Mouse (Mus musculus) hindbrain, postnatal 0 days (tissue): Measurements from ENCODE around the gene Icos. TPM values are rescaled to one million over a fixed set of nuclear protein-coding genes. Genes with fewer than 3 reads are reported as not detected.

Source experiments
- ATAC-seq: fragments of 200-750 bp; cut with Nextera tagmentation; 2 replicates; pipeline ENCODE4 v1.8.0; 2017; ENCODE audit warnings: mild to moderate bottlenecking, moderate TSS enrichment, moderate library complexity
- DNase-seq: peaks from one replicate; pipeline ENCODE4 v3.0.0-alpha.2; 2015; ENCODE audit warnings: low spot score
- H3K27ac ChIP-seq: fragments of 300-500 bp; sonication (generic); 2 replicates; pipeline ENCODE4 v1.5.1; 2014; ENCODE audit warnings: mild to moderate bottlenecking
- H3K27me3 ChIP-seq: fragments of 300-500 bp; sonication (generic); 2 replicates; pipeline ENCODE4 v1.6.1; 2014; ENCODE audit warnings: low read length, mixed read lengths; ENCODE audit not compliant: insufficient read depth
- H3K36me3 ChIP-seq: fragments of 300-500 bp; sonication (generic); 2 replicates; pipeline ENCODE4 v1.6.1; 2014; ENCODE audit warnings: low read length, mixed read lengths; ENCODE audit not compliant: insufficient read depth
- H3K4me1 ChIP-seq: fragments of 300-500 bp; sonication (generic); 2 replicates; pipeline ENCODE4 v1.6.1; 2014; ENCODE audit warnings: antibody characterized with exemption, low read length, mixed read lengths; ENCODE audit not compliant: insufficient read depth
- H3K4me2 ChIP-seq: fragments of 300-500 bp; sonication (generic); 2 replicates; pipeline ENCODE4 v1.6.1; 2014; ENCODE audit warnings: low read depth, mild to moderate bottlenecking, low read length, moderate library complexity, mixed read lengths
- H3K4me3 ChIP-seq: fragments of 300-500 bp; sonication (generic); 2 replicates; pipeline ENCODE4 v1.5.1; 2014; ENCODE audit warnings: low read length
- H3K9ac ChIP-seq: fragments of 300-500 bp; sonication (generic); replicated peaks from 2 replicates; pipeline ENCODE4 v1.6.1; 2014; ENCODE audit warnings: mild to moderate bottlenecking, low read length, moderate library complexity, mixed read lengths
- H3K9me3 ChIP-seq: fragments of 300-500 bp; sonication (generic); 2 replicates; pipeline ENCODE4 v1.6.1; 2016; ENCODE audit warnings: low read length, mixed read lengths
- CTCF ChIP-seq: IDR thresholded peaks from 2 replicates; pipeline ENCODE4 v1.5.1; 2016; ENCODE audit warnings: antibody characterized with exemption, control low read depth, low read depth
- WGBS: fragments of 180-500 bp; shearing (Covaris S2); extraction: QIAGEN DNeasy Blood & Tissue Kit; methylation state at CpG from one replicate; pipeline ENCODE4 v1.1.7; 2014; 5-methylcytosine and 5-hydroxymethylcytosine counted together
- polyA plus RNA-seq: library from polyadenylated mRNA; unstranded; fragments of >200 nt; fragmentation: Nextera tagmentation; extraction: Ambion mirVana; gene quantifications from 2 replicates; pipeline ENCODE4 v1.2.1, GENCODE M21; 2015
- total RNA-seq: library from RNA; depleted of rRNA; stranded (reverse); fragments of >200 nt; gene quantifications from 2 replicates; pipeline ENCODE4 v1.2.3, GENCODE M21; 2014; rRNA removed

Gene Icos
- total and polyA plus RNA-seq, 2 experiments from 2014 or later, result 0.19 TPM; not detected in 1

DNA sequence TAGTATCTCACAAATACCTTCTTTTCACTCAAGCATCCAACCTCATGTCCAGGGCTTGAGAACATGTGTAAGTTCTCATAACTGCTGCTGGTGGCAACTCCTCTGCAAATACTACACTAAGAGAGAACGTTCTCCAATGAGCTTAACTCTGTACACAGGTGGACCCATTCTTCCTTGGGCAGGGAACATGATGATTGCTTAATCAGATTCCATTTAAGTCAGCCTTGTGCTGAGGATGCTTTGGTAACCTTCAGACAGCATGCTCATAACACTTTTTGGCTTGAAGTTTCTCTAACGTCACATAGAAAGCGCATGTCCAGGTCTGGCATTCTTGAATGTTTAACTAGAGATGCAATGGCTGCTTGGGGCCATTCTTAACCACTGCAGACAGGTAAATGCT lies 69.6 kb downstream of the Icos start:
- H3K4me3 ChIP-seq, result no peak overlapping the region
- no peak for DNase-seq
- H3K36me3 ChIP-seq, result no peaks in the 10 kb centered on the region
- no peaks in the 10 kb centered on the region for H3K9me3 ChIP-seq
- 89% methylated on average over 3 of the region's 3 CpGs for WGBS
- H3K4me2 ChIP-seq, result no peak overlapping the region
- no peaks in the 10 kb centered on the region for H3K4me1 ChIP-seq
- H3K27ac ChIP-seq, result no peak overlapping the region
- no peaks in the 10 kb centered on the region for H3K27me3 ChIP-seq
- H3K9ac ChIP-seq, result no peak overlapping the region
- TF ChIP-seq CTCF, result no peak
- no peak for ATAC-seq

Other genes with a start within 250 kb of the Icos start
- not detected in 2 replicates for gene Ctla4, start 90.9 kb upstream of the Icos start, total RNA-seq
- not detected in 2 replicates for gene Ctla4, start 90.9 kb upstream of the Icos start, polyA plus RNA-seq